Mouse (Mus musculus) hindbrain, embryonic 11.5 days (tissue): ENCODE measurements around the gene Defb30. TPM values are rescaled to one million over a fixed set of nuclear protein-coding genes. Genes with fewer than 3 reads are reported as not detected.

Source experiments
- ATAC-seq: fragments of 200-750 bp; cut with Nextera tagmentation; 2 replicates; pipeline ENCODE4 v1.8.0; 2017; ENCODE audit warnings: mild to moderate bottlenecking, moderate TSS enrichment, moderate library complexity; ENCODE audit not compliant: low FRiP score
- DNase-seq: peaks from one replicate; pipeline ENCODE4 v3.0.0-alpha.2; 2015; ENCODE audit warnings: low spot score
- H3K27ac ChIP-seq: fragments of 300-500 bp; sonication (generic); 2 replicates; pipeline ENCODE4 v1.5.1; 2014; ENCODE audit warnings: mild to moderate bottlenecking, low read depth, low read length
- H3K27me3 ChIP-seq: fragments of 300-500 bp; sonication (generic); 2 replicates; pipeline ENCODE4 v1.6.1; 2014; ENCODE audit warnings: mild to moderate bottlenecking, low read length, moderate library complexity, mixed read lengths; ENCODE audit not compliant: control insufficient read depth, insufficient read depth
- H3K36me3 ChIP-seq: fragments of 300-500 bp; sonication (generic); 2 replicates; pipeline ENCODE4 v1.6.1; 2014; ENCODE audit warnings: mild to moderate bottlenecking, low read length, moderate library complexity, mixed read lengths; ENCODE audit not compliant: control insufficient read depth, insufficient read depth
- H3K4me1 ChIP-seq: fragments of 300-500 bp; sonication (generic); replicated peaks from 2 replicates; pipeline ENCODE4 v1.6.1; 2014; ENCODE audit warnings: low read length, mixed read lengths; ENCODE audit not compliant: control insufficient read depth, insufficient read depth
- H3K4me2 ChIP-seq: fragments of 300-500 bp; sonication (generic); replicated peaks from 2 replicates; pipeline ENCODE4 v1.6.1; 2014; ENCODE audit warnings: mild to moderate bottlenecking, low read depth, low read length
- H3K4me3 ChIP-seq: fragments of 300-500 bp; sonication (generic); 2 replicates; pipeline ENCODE4 v1.5.1; 2014; ENCODE audit warnings: low read depth, low read length
- H3K9ac ChIP-seq: fragments of 300-500 bp; sonication (generic); 2 replicates; pipeline ENCODE4 v1.6.1; 2014; ENCODE audit warnings: low read depth, low read length
- H3K9me3 ChIP-seq: fragments of 300-500 bp; sonication (generic); 2 replicates; pipeline ENCODE4 v1.6.1; 2016; ENCODE audit warnings: low read length; ENCODE audit not compliant: control insufficient read depth
- WGBS: fragments of 180-500 bp; shearing (Covaris S2); extraction: QIAGEN DNeasy Blood & Tissue Kit; methylation state at CpG from one replicate; pipeline ENCODE4 v1.1.7; 2014; 5-methylcytosine and 5-hydroxymethylcytosine counted together
- polyA plus RNA-seq: library from polyadenylated mRNA; unstranded; fragments of >200 nt; fragmentation: Nextera tagmentation; extraction: Ambion mirVana; gene quantifications from 2 replicates; pipeline ENCODE4 v1.2.1, GENCODE M21; 2014

The Defb30 gene
- polyA plus RNA-seq, 1 experiment from 2014 or later, result not detected

- 78% methylated on average over 1 of the region's 1 CpGs for WGBS
- Histone ChIP-seq H3K9me3 (no peaks in the 10 kb centered on the region), H3K27ac (no peak within 1 kb of the TSS), H3K4me3 (no peak within 1 kb of the TSS), H3K4me1 (no peaks in the 10 kb centered on the region), H3K36me3 (no peaks in the 10 kb centered on the region), H3K27me3 (no peaks in the 10 kb centered on the region), H3K4me2 (no peak within 1 kb of the TSS), H3K9ac (no peak within 1 kb of the TSS)
- DNase-seq, result no peak
- no peak for ATAC-seq
Measured at GRCm38 (mm10) chr14:62984410-62984809, 65.3 kb downstream of the Defb30 start, which contains the start of gene Defb48. Gene Defb48, minus strand, starts transcription at chr14:62984510.

Other genes with a start within 250 kb of the Defb30 start
- 12.5 and 17.0 TPM in 2 replicates for gene Wdfy2, start 212.3 kb downstream of the Defb30 start, polyA plus RNA-seq
- not detected in 2 replicates for gene Defb48, start 65.5 kb downstream of the Defb30 start, polyA plus RNA-seq
- gene Defb47, start 51.9 kb downstream of the Defb30 start, polyA plus RNA-seq, result not detected in 2 replicates
- not detected in 2 replicates for gene Defb43, start 38.2 kb downstream of the Defb30 start, polyA plus RNA-seq
- gene Defb42, start 3.0 kb downstream of the Defb30 start, polyA plus RNA-seq, result 0.31 TPM in 1 of 2 replicates, not detected in the other